Comparison of ENCODE assay signal across 8 mouse cellular contexts in the genomic region with DNA sequence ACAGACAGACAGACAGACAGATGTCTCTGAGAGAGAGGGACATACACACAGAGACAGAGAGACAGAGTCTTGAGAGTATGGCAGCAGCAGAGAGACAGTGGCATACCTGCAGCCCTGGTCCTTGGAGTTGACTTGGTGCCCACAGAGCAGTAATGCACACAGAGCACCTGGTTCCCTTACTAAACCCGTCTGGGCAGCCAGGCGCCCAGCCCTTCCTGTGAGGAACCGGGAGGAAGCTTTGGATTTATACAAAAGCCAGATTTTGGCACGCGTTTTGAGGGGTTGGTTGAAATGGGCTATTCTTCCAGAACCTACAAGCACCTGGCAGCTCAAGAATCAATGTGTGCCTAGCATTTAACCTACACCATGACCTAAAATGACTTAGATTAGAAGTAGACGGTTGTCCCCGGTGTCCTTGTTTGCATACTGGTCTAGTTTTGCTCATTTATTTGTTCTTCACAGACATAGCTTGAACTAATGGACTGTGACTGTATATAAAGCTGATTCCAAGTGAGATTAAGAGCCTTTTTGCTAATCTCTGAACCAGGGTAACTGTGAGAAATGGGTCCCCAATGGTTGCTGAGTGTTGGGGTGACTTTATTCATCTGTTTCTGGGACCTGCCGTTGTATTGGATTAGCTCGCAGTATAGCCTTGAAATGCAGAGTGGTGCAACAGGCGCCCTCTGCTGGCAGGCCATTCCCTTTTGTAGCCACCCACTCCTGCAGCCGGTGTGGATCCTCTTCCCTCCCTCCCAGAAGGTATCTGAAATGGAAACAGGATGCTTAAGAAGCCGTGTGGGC.
DNase-seq lines count a peak whose midpoint lies in the region; ATAC-seq lines count a peak whose summit lies in the region.

No protein-coding gene starts in this region.

- H3K9me3 ChIP-seq in hindbrain, embryonic 16.5 days (ENCODE audit: control insufficient read depth, low read length), result no peaks in the 10 kb centered on the region

- peaks cover 9% of the 10 kb centered on the region for H3K4me1 ChIP-seq in hindbrain, embryonic 16.5 days (ENCODE audit: control insufficient read depth, insufficient read depth, low read depth, low read length)

- WGBS in hindbrain, embryonic 16.5 days, result 43% methylated on average over 12 of the region's 12 CpGs

- no peaks in the 10 kb centered on the region for H3K36me3 ChIP-seq in hindbrain, embryonic 16.5 days (ENCODE audit: control insufficient read depth, insufficient read depth, low read length)

- no peak overlapping the region for H3K4me3 ChIP-seq in hindbrain, embryonic 16.5 days (ENCODE audit: low read length)

- no peak overlapping the region for H3K9ac ChIP-seq in hindbrain, embryonic 16.5 days (ENCODE audit: low read depth, low read length)

- no peak overlapping the region for H3K27ac ChIP-seq in hindbrain, embryonic 16.5 days (ENCODE audit: low read depth, low read length)

- no peak overlapping the region for H3K4me2 ChIP-seq in hindbrain, embryonic 16.5 days (ENCODE audit: low read length)

- no peaks in the 10 kb centered on the region for H3K27me3 ChIP-seq in hindbrain, embryonic 16.5 days (replicated peaks; ENCODE audit: control insufficient read depth, insufficient read depth, low read length)

- DNase-seq in WW6 (ENCODE audit: low read depth, low spot score), result peak; percentile 63
- peak; percentile 93 to 95 for DNase-seq in cerebellum, postnatal 14 days
- peak; percentile 69 for DNase-seq in gastrocnemius, adult 18-20 months (ENCODE audit: low spot score)
- DNase-seq in left cerebral cortex, adult 11 months (ENCODE audit: low spot score), result peak; percentile 85
- peak; percentile 94 for DNase-seq in right cerebral cortex, postnatal 14 days
- DNase-seq in urinary bladder, postnatal 14 days (ENCODE audit: low spot score), result peak; percentile 85

- ATAC-seq in hindbrain, embryonic 16.5 days, result peak; percentile 85
- peak; percentile 67 for ATAC-seq in megakaryocyte progenitor cell, adult 5-6 weeks (replicated peaks; ENCODE audit: poor library complexity)
